Mouse (Mus musculus) frontal cortex, postnatal 10 days (tissue): ENCODE data around the gene Trim45.

Experiments
- DNase-seq, 2 experiments: peaks; one replicate each; pipeline ENCODE4 v3.0.0; 2022; ENCODE audit warnings: low spot score in 2 of 2, mixed read lengths in 1 of 2

The Trim45 gene

GRCm38 (mm10) chr3:100921825-100922505 lies at the start of gene Trim45:
Gene Trim45, plus strand, starts transcription at chr3:100922202.
- DNase-seq, result peak; percentile 99 to 100

- no peak for DNase-seq
Measured at GRCm38 (mm10) chr3:100877057-100877456, 44.9 kb upstream of the Trim45 start.

- no peak for DNase-seq
Measured at GRCm38 (mm10) chr3:100881403-100881802, 40.6 kb upstream of the Trim45 start.

GRCm38 (mm10) chr3:100881843-100882634 lies 40.0 kb upstream of the Trim45 start:
- no peak for DNase-seq

- DNase-seq, result no peak
Measured at GRCm38 (mm10) chr3:100889234-100889633, 32.8 kb upstream of the Trim45 start.

- DNase-seq, result no peak
Measured at GRCm38 (mm10) chr3:100890406-100890805, 31.6 kb upstream of the Trim45 start.

GRCm38 (mm10) chr3:100892383-100893335 lies 29.3 kb upstream of the Trim45 start:
- no peak for DNase-seq

GRCm38 (mm10) chr3:100895500-100895899 lies 26.5 kb upstream of the Trim45 start:
- DNase-seq, result no peak

- no peak for DNase-seq
Measured at GRCm38 (mm10) chr3:100906128-100906527, 15.9 kb upstream of the Trim45 start.

GRCm38 (mm10) chr3:100906916-100907315 lies 15.1 kb upstream of the Trim45 start:
- no peak for DNase-seq

- DNase-seq, result no peak
Measured at GRCm38 (mm10) chr3:100908594-100908993, 13.4 kb upstream of the Trim45 start.

GRCm38 (mm10) chr3:100910621-100911020 lies 11.4 kb upstream of the Trim45 start:
- DNase-seq, result no peak

GRCm38 (mm10) chr3:100911026-100911425 lies 11.0 kb upstream of the Trim45 start:
- DNase-seq, result no peak

GRCm38 (mm10) chr3:100911498-100912213 lies 10.3 kb upstream of the Trim45 start:
- DNase-seq, result no peak

- DNase-seq, result no peak
Measured at GRCm38 (mm10) chr3:100916844-100917243, 5.2 kb upstream of the Trim45 start.

- no peak for DNase-seq
Measured at GRCm38 (mm10) chr3:100920611-100921140, 1.3 kb upstream of the Trim45 start.

GRCm38 (mm10) chr3:100922506-100923375 lies 739 bp downstream of the Trim45 start:
- peak; percentile 22 to 28 for DNase-seq

GRCm38 (mm10) chr3:100924065-100924732 lies 2.2 kb downstream of the Trim45 start:
- no peak for DNase-seq

GRCm38 (mm10) chr3:100925176-100925575 lies 3.2 kb downstream of the Trim45 start:
- no peak for DNase-seq
